Mouse (Mus musculus): Measurements from ENCODE around the gene Msh6. TPM values are rescaled to one million over a fixed set of nuclear protein-coding genes. Genes with fewer than 3 reads are reported as not detected.
A peak's percentile ranks its signal among the peaks of the same experiment; 100 is the strongest.
"Not testable (repeated sequence)": the region's sequence is repeated elsewhere in the genome, so short reads cannot be mapped to it uniquely, and the experiment has no call there.

Gene Msh6
- total RNA-seq, 2 experiments from 2014 or later: 4.0 to 4.9 TPM

DNA sequence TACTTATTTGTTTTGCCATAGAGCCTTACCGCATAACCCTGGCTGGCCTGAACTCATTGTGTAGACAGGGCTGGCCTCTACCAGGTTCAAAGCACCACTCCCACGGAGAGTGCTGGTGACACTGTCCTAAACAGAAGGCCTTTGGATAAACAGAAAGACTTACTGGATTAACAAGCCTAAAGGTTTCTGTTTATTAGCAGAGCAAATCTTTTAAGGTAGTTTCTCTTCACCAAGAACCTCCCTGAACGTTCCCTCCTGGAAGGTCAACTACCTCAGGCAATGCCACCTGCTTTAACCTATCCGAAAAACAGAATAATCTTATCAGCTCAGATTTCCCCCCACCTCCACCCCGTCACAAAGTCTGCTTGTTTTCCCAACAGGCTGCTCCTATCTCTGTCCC lies 2.0 kb upstream of the Msh6 start:
- intact Hi-C loops (cut with DNase I): no loop called here
- DNase-seq: no peak
- H3K4me3 ChIP-seq: no peak overlapping the region
- TF ChIP-seq CTCF (IDR thresholded peaks at IDR 0.05): no peak
- H3K27ac ChIP-seq: no peak overlapping the region

- DNase-seq: no peak
- no peak overlapping the region for H3K4me3 ChIP-seq
- intact Hi-C loops (cut with DNase I): no loop called here
- no peak for TF ChIP-seq CTCF (IDR thresholded peaks at IDR 0.05)
- H3K27ac ChIP-seq: no peak overlapping the region
Observed at GRCm38 (mm10) chr17:87973261-87974167, 1.3 kb upstream of the Msh6 start.

DNA sequence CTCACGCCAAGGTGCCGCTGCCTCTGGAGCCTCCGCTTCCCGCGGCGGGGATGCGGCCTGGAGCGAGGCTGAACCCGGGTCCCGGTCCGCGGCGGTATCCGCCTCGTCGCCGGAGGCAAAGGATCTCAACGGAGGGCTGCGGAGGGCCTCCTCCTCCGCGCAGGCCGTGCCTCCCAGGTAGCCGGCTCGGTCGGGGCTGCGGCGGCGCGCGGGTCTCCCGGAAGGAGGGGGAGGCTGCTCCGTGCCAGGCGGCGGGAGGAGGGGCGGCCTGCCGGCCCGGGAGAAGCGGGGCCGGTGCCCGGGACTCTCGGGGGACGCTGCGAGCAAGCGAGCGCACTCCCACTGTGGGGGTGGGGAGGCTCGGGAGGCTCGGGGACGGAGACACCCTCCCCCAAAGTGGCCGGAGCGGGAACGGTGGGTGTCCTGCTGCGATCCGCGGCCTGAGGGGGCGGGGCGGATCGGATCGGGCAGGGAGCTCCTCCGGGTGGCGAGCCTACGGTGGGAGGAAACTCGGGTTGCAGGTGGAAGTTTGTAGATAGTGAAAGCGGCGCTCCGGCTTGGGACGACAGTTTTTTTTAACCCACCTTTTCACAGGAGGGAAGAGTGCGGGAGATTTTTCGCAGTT lies 479 bp downstream of the Msh6 start:
- no peak for TF ChIP-seq CTCF (IDR thresholded peaks at IDR 0.05)

DNA sequence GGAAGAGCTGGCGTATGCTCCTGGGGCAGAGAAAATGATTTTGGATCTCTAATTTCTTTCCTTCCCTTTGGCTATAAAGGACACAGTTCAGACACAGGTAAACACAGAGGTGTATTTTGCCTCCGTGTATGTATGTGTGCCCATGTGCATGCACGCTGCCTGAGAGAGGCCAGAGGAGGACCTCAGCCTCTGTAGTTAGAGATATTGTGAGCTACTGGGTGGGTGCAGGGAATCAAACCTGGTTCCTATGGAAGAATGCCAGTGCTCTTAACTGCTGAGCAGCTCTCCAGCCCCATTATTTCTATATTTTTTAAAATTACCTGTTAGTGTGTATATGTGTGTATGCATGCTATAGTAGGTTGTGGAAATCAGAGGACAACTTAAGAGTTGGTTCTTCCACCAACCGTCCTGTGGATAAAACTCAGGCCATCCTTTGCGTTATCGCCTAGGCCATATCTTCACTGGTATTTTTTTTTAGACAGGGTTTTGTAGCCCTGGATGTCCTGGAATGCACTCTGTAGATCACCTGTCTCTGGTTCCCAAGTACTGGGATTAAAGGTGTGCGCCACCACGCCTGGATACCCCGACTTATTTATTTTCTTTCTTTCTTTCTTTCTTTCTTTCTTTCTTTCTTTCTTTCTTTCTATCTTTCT lies 1.4 kb downstream of the Msh6 start:
- no peak for TF ChIP-seq CTCF (IDR thresholded peaks at IDR 0.05)
- intact Hi-C loops (cut with DNase I): no loop called here
- DNase-seq: no peak
- Histone ChIP-seq H3K4me3 (peak overlapping the region; percentile 99), H3K27ac (no peak overlapping the region)

More for the DNA sequence above, 479 bp downstream of the Msh6 start:
- peak; percentile 68 for DNase-seq
- peak overlapping the region; percentile 99 for H3K4me3 ChIP-seq
- peak overlapping the region; percentile 89 for H3K27ac ChIP-seq
- intact Hi-C loops (cut with DNase I): no loop called here

- H3K27ac ChIP-seq; intact Hi-C loops (cut with DNase I); H3K4me3 ChIP-seq; DNase-seq: not testable (repeated sequence)
Observed at GRCm38 (mm10) chr17:87976927-87977326, 2.1 kb downstream of the Msh6 start.

DNA sequence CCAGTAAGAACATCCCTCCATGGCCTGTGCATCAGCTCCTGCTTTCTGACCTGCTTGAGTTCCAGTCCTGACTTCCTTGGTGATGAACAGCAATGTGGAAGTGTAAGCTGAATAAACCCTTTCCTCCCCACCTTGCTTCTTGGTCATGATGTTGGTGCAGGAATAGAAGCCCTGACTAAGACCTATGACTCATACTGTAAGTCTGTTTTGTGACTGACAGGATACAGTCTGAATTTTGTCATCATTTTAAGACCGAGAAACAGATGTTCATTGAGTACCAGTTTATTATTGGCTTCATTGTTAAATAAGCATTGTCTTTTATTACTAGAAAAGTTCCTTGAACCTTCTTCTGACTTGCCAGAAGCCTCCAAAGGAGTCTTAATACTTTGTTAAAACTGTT lies 4.8 kb downstream of the Msh6 start:
- DNase-seq; intact Hi-C loops (cut with DNase I); H3K4me3 ChIP-seq; H3K27ac ChIP-seq: not testable (repeated sequence)

DNA sequence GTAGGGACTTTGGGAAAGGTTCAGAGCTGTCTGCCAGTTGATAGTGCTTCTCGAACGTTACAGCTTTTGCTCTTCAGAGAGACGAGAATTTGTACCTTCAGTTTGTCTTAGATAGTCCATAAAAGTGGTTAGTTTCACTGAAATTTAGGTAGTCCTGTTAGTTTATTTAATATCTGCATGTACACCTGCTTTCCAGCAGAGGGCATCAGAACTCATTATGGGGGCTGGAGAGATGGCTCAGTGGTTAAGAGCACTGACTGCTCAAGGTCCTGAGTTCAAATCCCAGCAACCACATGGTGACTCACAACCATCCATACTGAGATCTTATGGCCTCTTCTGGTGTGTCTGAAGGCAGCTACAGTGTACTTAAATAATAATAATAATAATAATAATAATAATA lies 7.2 kb downstream of the Msh6 start:
- DNase-seq: no peak
- intact Hi-C loops (cut with DNase I): no loop called here
- no peak overlapping the region for H3K4me3 ChIP-seq
- no peak overlapping the region for H3K27ac ChIP-seq
- TF ChIP-seq CTCF (IDR thresholded peaks at IDR 0.05): peak; percentile 41

DNA sequence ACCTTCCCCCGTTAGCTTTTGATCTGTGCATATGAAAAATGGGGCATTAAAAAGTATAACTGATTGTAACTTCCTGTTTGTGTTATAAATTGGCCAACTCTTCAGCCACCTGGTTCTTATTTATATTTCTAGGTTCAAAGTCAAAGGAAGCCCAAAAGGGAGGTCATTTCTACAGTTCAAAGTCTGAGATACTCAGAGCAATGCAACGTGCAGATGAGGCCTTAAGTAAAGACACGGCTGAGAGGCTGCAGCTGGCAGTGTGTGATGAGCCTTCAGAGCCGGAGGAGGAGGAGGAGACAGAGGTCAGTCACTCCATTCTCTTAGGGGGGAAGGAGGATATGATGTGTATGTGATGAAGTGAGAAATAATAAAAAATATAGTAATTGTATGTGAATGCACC lies 8.5 kb downstream of the Msh6 start:
- DNase-seq: no peak
- intact Hi-C loops (cut with DNase I): no loop called here
- Histone ChIP-seq H3K4me3 (no peak overlapping the region), H3K27ac (no peak overlapping the region)
- no peak for TF ChIP-seq CTCF (IDR thresholded peaks at IDR 0.05)

DNA sequence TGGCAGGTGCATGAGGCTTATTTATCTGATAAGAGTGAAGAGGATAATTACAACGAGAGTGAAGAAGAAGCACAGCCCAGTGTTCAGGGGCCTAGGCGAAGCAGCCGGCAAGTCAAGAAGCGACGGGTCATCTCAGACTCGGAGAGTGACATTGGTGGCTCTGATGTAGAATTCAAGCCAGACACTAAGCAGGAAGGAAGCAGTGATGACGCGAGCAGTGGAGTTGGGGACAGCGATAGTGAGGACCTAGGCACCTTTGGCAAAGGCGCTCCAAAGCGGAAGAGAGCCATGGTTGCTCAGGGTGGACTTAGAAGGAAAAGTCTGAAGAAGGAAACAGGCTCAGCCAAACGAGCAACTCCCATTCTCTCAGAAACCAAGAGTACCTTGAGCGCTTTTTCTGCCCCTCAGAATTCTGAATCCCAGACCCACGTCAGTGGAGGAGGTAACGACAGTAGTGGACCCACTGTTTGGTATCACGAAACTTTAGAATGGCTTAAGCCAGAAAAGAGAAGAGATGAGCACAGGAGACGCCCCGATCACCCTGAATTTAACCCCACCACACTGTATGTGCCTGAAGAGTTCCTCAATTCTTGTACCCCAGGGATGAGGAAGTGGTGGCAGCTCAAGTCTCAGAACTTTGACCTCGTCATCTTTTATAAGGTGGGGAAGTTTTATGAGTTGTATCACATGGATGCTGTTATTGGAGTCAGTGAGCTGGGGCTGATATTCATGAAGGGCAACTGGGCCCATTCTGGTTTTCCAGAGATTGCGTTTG lies 9.8 kb downstream of the Msh6 start:
- intact Hi-C loops (cut with DNase I): no loop called here

DNA sequence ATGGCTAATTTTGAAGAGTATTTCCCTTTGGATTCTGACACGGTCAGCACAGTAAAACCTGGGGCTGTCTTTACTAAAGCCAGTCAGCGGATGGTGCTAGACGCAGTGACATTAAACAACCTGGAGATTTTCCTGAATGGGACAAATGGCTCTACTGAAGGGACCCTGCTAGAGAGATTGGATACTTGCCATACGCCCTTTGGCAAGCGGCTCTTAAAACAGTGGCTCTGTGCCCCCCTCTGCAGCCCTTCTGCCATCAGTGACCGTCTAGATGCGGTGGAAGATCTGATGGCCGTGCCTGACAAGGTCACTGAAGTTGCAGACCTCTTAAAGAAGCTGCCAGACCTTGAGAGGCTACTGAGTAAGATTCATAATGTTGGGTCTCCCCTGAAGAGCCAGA lies 11.1 kb downstream of the Msh6 start:
- no peak for TF ChIP-seq CTCF (IDR thresholded peaks at IDR 0.05)
- Histone ChIP-seq H3K4me3 (no peak overlapping the region), H3K27ac (no peak overlapping the region)
- intact Hi-C loops (cut with DNase I): no loop called here
- no peak for DNase-seq

More for the DNA sequence above, 9.8 kb downstream of the Msh6 start:
- no peak for DNase-seq
- TF ChIP-seq CTCF (IDR thresholded peaks at IDR 0.05): no peak
- Histone ChIP-seq H3K27ac (no peak overlapping the region), H3K4me3 (no peak overlapping the region)

- Histone ChIP-seq H3K27ac (no peak overlapping the region), H3K4me3 (no peak overlapping the region)
- TF ChIP-seq CTCF (IDR thresholded peaks at IDR 0.05): no peak
- no peak for DNase-seq
- intact Hi-C loops (cut with DNase I): no loop called here
Observed at GRCm38 (mm10) chr17:87987507-87987906, 12.6 kb downstream of the Msh6 start.

- H3K27ac ChIP-seq: no peak overlapping the region
- no peak for DNase-seq
- intact Hi-C loops (cut with DNase I): no loop called here
- H3K4me3 ChIP-seq: no peak overlapping the region
- TF ChIP-seq CTCF (IDR thresholded peaks at IDR 0.05): no peak
Observed at GRCm38 (mm10) chr17:87992154-87992553, 17.3 kb downstream of the Msh6 start.
